Mouse (Mus musculus): ENCODE measurements around the gene Dus2. TPM values are rescaled to one million over a fixed set of nuclear protein-coding genes. Genes with fewer than 3 reads are reported as not detected.

Gene Dus2
- total RNA-seq, 2 experiments from 2014 or later = 7.4 to 7.6 TPM

- intact Hi-C loops (cut with DNase I) = no loop called here
- no peak for DNase-seq
Observed at GRCm38 (mm10) chr8:106069565-106069964, 78.4 kb downstream of the Dus2 start.

DNA sequence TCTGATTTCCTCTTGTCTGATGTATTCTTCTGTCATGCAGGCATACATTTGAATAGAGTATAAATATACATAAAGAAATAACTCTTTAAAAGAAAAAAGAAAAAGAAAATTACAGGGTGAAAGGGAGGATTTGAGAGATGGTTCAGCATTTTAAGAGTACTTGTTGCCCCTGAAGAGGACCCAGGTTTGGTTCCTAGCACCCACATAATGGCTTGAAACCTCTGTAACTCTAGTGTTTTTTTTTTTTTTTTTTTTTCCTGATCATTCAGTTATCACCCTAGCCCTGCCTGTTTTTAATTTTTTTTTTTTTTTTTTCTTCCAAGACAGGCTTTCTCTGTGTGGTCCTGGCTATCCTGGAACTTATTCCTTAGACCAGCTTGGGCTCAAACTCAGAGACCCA, 81.0 kb downstream of the Dus2 start:
- intact Hi-C loops (cut with DNase I) = no loop called here
- DNase-seq = no peak

DNA sequence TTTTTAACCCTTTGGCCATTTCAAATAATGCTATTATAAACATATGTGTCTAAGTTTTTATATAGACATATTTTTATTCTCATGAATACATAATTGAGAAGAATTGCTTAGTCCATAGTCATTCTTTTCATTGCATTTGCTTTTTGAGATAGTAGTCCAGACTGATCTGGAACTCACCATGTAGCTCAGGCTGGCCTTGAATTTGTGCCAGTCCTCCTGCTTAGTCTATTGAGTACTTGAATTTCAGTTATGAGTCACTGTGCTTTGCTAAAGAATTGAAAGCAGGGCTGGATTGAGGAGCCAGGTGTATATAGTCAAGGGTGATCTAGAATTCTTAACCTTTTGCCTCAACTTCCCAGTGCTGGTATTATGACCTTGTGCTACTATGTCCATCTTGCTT, 83.1 kb downstream of the Dus2 start:
- no peak for DNase-seq
- intact Hi-C loops (cut with DNase I) = no loop called here

GRCm38 (mm10) chr8:106074659-106075058, 83.5 kb downstream of the Dus2 start:
- DNase-seq = no peak
- intact Hi-C loops (cut with DNase I) = no loop called here

- intact Hi-C loops (cut with DNase I) = no loop called here
- DNase-seq = no peak
Observed at GRCm38 (mm10) chr8:106075161-106075862, 84.2 kb downstream of the Dus2 start.

- DNase-seq = no peak
- intact Hi-C loops (cut with DNase I) = loop anchor here (2.0 kb wide), 2 partner anchors 15 to 85 kb away; partner anchors contain the start of gene Dus2
Observed at GRCm38 (mm10) chr8:106075863-106076174, 84.7 kb downstream of the Dus2 start.

- intact Hi-C loops (cut with DNase I) = loop anchor here (2.0 kb wide), 2 partner anchors 16 to 86 kb away; partner anchors contain the start of gene Dus2
Observed at GRCm38 (mm10) chr8:106076612-106077011, 85.5 kb downstream of the Dus2 start.

GRCm38 (mm10) chr8:106077452-106078067, 86.4 kb downstream of the Dus2 start:
- no peak for DNase-seq
- intact Hi-C loops (cut with DNase I) = loop anchor here (2.0 kb wide), 2 partner anchors 17 to 87 kb away; partner anchors contain the start of gene Dus2

More at GRCm38 (mm10) chr8:106076612-106077011, 85.5 kb downstream of the Dus2 start:
- DNase-seq = peak in 1 of 2 experiments; percentile 26

- DNase-seq = no peak
- intact Hi-C loops (cut with DNase I) = no loop called here
Observed at GRCm38 (mm10) chr8:106102321-106102720, 111.2 kb downstream of the Dus2 start.

Small RNAs within 50 kb of the gene (microRNA-seq; reads per million reads assigned to microRNA genes)
- 0 reads per million in 2 experiments for gene Mir7074 (ENCODE audit: borderline number of aligned reads in 2 of 2)

Other genes starting within 250 kb of the Dus2 start
- gene Gfod2, start 232.7 kb upstream of the Dus2 start, total RNA-seq (2021) = 1 to 10 TPM; 4.0 to 4.1 TPM
- gene Ranbp10, start 164.0 kb upstream of the Dus2 start, total RNA-seq (2021) = 10 to 100 TPM; 19.8 TPM
- not detected for gene Tsnaxip1, start 163.6 kb upstream of the Dus2 start, total RNA-seq (2021)
- gene Cenpt, start 138.1 kb upstream of the Dus2 start, total RNA-seq (2021) = 1 to 10 TPM; 2.0 to 2.6 TPM
- gene Thap11, start 136.2 kb upstream of the Dus2 start, total RNA-seq (2021) = 10 to 100 TPM; 26.5 to 28.3 TPM
- gene Nutf2, start 130.8 kb upstream of the Dus2 start, total RNA-seq (2021) = 10 to 100 TPM; 33.0 to 42.4 TPM
- 10 to 100 TPM; 24.2 to 26.3 TPM for gene Edc4, start 110.5 kb upstream of the Dus2 start, total RNA-seq (2021)
- gene Nrn1l, start 97.8 kb upstream of the Dus2 start, total RNA-seq (2021) = 1 to 10 TPM in 1 of 2 experiments, under 1 TPM in 1; 0.49 to 1.1 TPM
- gene Pskh1, start 90.9 kb upstream of the Dus2 start, total RNA-seq (2021) = 10 to 100 TPM; 15.1 to 17.2 TPM
- gene Ctrl, start 57.5 kb upstream of the Dus2 start, total RNA-seq (2021) = under 1 TPM in 1 of 2 experiments, not detected in 1; 0.43 TPM
- 10 to 100 TPM; 63.6 to 72.7 TPM for gene Psmb10, start 52.9 kb upstream of the Dus2 start, total RNA-seq (2021)
- 1 to 10 TPM; 1.0 to 1.1 TPM for gene Lcat, start 48.0 kb upstream of the Dus2 start, total RNA-seq (2021)
- gene Slc12a4, start 25.2 kb upstream of the Dus2 start, total RNA-seq (2021) = 10 to 100 TPM; 48.0 to 50.3 TPM
- not detected for gene Dpep3, start 11.9 kb upstream of the Dus2 start, total RNA-seq (2021)
- gene Dpep2nb, start 14.6 kb downstream of the Dus2 start, total RNA-seq (2021) = not detected
- gene Ddx28, start 20.5 kb downstream of the Dus2 start, total RNA-seq (2021) = 10 to 100 TPM; 10.5 to 11.8 TPM
- gene Nfatc3, start 67.5 kb downstream of the Dus2 start, total RNA-seq (2021) = 10 to 100 TPM; 20.1 to 20.7 TPM
- under 1 TPM; 0.31 to 0.46 TPM for gene Esrp2, start 145.6 kb downstream of the Dus2 start, total RNA-seq (2021)
- gene Pla2g15, start 159.1 kb downstream of the Dus2 start, total RNA-seq (2021) = 1 to 10 TPM; 9.3 to 9.9 TPM
- 10 to 100 TPM; 11.4 to 12.3 TPM for gene Slc7a6, start 177.5 kb downstream of the Dus2 start, total RNA-seq (2021)
- gene Slc7a6os, start 219.6 kb downstream of the Dus2 start, total RNA-seq (2021) = 10 to 100 TPM in 1 of 2 experiments, 1 to 10 TPM in 1; 9.0 to 10.8 TPM
- gene Prmt7, start 219.6 kb downstream of the Dus2 start, total RNA-seq (2021) = 10 to 100 TPM; 24.5 to 26.8 TPM

Measured in heart, postnatal 36 days (tissue).